Mouse (Mus musculus): ENCODE data around the gene Adcy1. TPM values are rescaled to one million over a fixed set of nuclear protein-coding genes. Genes with fewer than 3 reads are reported as not detected.

Gene Adcy1
- polyA plus RNA-seq, 1 experiment from 2014 or later, result 2.2 TPM

DNA sequence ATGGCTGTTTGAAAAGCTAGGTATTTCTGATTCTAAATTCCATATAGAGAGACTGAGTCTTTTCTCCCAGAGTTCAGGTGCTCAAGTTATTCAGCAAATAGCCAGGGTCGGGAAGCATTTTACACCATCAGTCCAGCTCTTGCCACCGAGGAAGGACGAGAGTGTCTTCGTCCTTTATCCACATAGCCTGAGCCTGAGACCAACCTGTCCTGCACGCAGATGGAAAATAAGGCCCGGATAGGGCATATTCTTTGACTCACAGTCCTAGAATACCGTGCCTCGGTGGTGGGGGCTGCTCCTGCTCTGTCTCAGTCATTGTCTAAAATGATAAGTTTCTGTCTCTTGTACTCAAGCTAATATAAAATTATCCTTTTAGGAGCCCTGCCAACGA is 137.1 kb downstream of the Adcy1 start:
- WGBS, result 80% methylated on average over 9 of the region's 9 CpGs
- Histone ChIP-seq H3K9me3 (ENCODE audit: control insufficient read depth, low read length) (no peaks in the 10 kb centered on the region), H3K27ac (ENCODE audit: low read depth, low read length) (no peak overlapping the region)

DNA sequence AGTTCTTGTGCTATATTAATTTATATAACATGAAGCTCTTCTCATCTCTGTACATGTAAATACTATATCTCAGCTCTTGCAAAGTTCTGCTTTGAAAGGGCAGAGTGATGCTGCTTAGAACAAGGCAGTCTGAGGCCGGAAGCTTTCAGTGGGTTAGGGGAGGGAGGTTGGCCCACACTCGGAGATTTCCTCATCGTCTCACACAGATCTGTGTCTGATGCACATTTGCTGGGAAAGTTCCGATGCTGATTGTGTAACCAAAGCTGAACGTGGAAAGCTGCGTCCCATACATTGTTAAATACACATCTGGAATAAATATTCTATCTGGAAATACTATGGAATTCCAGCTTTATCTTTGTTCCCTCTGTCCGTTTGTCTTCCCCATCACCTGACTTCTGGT is 138.9 kb downstream of the Adcy1 start:
- Histone ChIP-seq H3K4me2 (no peak overlapping the region), H3K36me3 (ENCODE audit: control insufficient read depth, insufficient read depth, low read length) (no peaks in the 10 kb centered on the region), H3K4me3 (ENCODE audit: low read depth, low read length) (no peak overlapping the region), H3K27me3 (ENCODE audit: control insufficient read depth, insufficient read depth, low read length) (no peaks in the 10 kb centered on the region; the same call in 1 of the 2 replicates), H3K4me1 (ENCODE audit: control insufficient read depth, insufficient read depth, low read length) (peaks cover 7% of the 10 kb centered on the region), H3K27ac (ENCODE audit: low read depth, low read length) (no peak overlapping the region), H3K9me3 (ENCODE audit: control insufficient read depth, low read length) (no peaks in the 10 kb centered on the region), H3K9ac (ENCODE audit: low read length) (no peak overlapping the region)
- ATAC-seq (ENCODE audit: low FRiP score) (no peak), DNase-seq (ENCODE audit: low spot score, missing footprints) (no peak)
- 87% methylated on average over 7 of the region's 7 CpGs for WGBS

More for the DNA sequence above, 137.1 kb downstream of the Adcy1 start:
- peaks cover 9% of the 10 kb centered on the region for H3K4me1 ChIP-seq (ENCODE audit: control insufficient read depth, insufficient read depth, low read length)
- no peak overlapping the region for H3K9ac ChIP-seq (ENCODE audit: low read length)
- H3K27me3 ChIP-seq (ENCODE audit: control insufficient read depth, insufficient read depth, low read length), result no peaks in the 10 kb centered on the region; the same call in 1 of the 2 replicates
- no peaks in the 10 kb centered on the region for H3K36me3 ChIP-seq (ENCODE audit: control insufficient read depth, insufficient read depth, low read length)
- no peak overlapping the region for H3K4me2 ChIP-seq
- DNase-seq (ENCODE audit: low spot score, missing footprints) (no peak), ATAC-seq (ENCODE audit: low FRiP score) (no peak)
- H3K4me3 ChIP-seq (ENCODE audit: low read depth, low read length), result no peak overlapping the region

DNA sequence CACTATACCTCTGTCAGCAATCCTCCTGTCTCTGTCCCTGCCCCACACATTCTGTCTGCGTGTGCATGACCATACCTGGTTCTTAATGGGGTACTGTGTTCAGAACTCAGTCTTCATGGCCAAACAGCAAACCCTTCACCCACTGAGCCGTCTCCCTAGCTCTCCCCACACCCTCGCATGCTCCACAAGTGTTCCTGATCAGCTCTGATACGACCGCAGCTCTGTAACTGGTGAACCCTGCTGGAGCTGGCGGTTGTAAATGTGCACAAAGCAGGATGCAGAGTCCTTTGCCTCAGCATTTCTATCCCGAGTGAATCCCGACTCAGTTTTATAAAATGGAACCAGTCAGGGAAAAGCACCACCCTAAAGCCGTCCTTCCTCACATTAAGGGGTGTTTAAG is 140.6 kb downstream of the Adcy1 start:
- Histone ChIP-seq H3K9ac (ENCODE audit: low read length) (no peak overlapping the region), H3K27me3 (ENCODE audit: control insufficient read depth, insufficient read depth, low read length) (no peaks in the 10 kb centered on the region; the same call in 1 of the 2 replicates), H3K27ac (ENCODE audit: low read depth, low read length) (no peak overlapping the region), H3K4me1 (ENCODE audit: control insufficient read depth, insufficient read depth, low read length) (no peaks in the 10 kb centered on the region), H3K9me3 (ENCODE audit: control insufficient read depth, low read length) (no peaks in the 10 kb centered on the region), H3K36me3 (ENCODE audit: control insufficient read depth, insufficient read depth, low read length) (no peaks in the 10 kb centered on the region), H3K4me2 (no peak overlapping the region), H3K4me3 (ENCODE audit: low read depth, low read length) (no peak overlapping the region)
- DNase-seq (ENCODE audit: low spot score, missing footprints) (no peak), ATAC-seq (ENCODE audit: low FRiP score) (no peak)
- 94% methylated on average over 9 of the region's 9 CpGs for whole genome bisulfite sequencing

DNA sequence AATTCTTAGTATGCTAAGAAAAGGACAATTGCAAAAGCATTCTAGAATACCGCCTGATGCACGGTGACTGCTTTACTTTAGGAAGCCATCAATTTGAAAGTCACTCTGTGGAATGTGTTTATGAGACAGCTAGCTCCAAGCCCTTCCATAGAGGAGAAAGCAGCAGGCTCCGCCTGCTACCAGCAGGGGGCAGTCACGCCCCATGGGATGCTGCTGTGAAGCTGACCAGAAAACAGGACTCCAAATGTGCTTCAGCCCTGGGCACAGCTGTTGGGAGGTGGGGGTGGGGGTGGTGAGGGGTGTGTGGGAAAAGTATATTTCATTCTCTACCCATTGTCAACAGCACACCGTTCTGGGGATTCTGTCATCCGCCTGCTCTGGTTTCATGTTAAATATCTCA is 147.1 kb downstream of the Adcy1 start:
- WGBS, result 23% methylated on average over 6 of the region's 6 CpGs
- H3K27ac ChIP-seq (ENCODE audit: low read depth, low read length), result no peak overlapping the region
- ATAC-seq (ENCODE audit: low FRiP score), result peak; percentile 18; the same call in 1 of the 2 replicates
- H3K36me3 ChIP-seq (ENCODE audit: control insufficient read depth, insufficient read depth, low read length), result no peaks in the 10 kb centered on the region
- DNase-seq (ENCODE audit: low spot score, missing footprints), result peak; percentile 96
- no peak overlapping the region for H3K4me3 ChIP-seq (ENCODE audit: low read depth, low read length)
- H3K4me2 ChIP-seq, result no peak overlapping the region
- H3K9me3 ChIP-seq (ENCODE audit: control insufficient read depth, low read length), result no peaks in the 10 kb centered on the region
- H3K27me3 ChIP-seq (ENCODE audit: control insufficient read depth, insufficient read depth, low read length), result peaks cover 28% of the 10 kb centered on the region
- no peak overlapping the region for H3K9ac ChIP-seq (ENCODE audit: low read length)
- peaks cover 9% of the 10 kb centered on the region for H3K4me1 ChIP-seq (ENCODE audit: control insufficient read depth, insufficient read depth, low read length)

DNA sequence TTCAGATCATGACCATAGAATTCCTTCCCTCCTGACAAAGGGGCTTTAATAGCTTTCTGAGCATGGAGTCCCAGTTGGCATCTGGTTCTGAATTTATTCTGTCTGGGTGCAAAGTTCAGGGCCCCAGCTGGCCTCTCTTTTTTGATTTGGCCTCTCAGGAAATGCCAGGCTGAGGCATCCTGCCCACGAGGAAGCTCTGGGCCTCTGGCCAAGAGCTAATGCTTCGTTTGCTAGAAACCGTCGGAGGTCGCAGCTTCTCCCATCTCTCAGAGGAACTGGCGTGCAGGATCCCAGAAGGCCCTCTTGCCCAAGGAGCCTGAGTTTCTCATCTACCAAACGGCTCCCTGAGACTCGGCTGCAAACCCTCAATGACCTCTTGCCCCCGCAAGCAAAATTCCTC is 147.9 kb downstream of the Adcy1 start:
- WGBS, result 45% methylated on average over 9 of the region's 9 CpGs

GRCm38 (mm10) chr11:7212126-7212798 is 149.0 kb downstream of the Adcy1 start:
- DNase-seq (ENCODE audit: low spot score, missing footprints) (peak; percentile 91), ATAC-seq (ENCODE audit: low FRiP score) (no peak)
- 23% methylated on average over 17 of the region's 17 CpGs for WGBS
- H3K36me3 ChIP-seq (ENCODE audit: control insufficient read depth, insufficient read depth, low read length), result no peaks in the 10 kb centered on the region
- no peaks in the 10 kb centered on the region for H3K9me3 ChIP-seq (ENCODE audit: control insufficient read depth, low read length)
- H3K4me1 ChIP-seq (ENCODE audit: control insufficient read depth, insufficient read depth, low read length), result peaks cover 9% of the 10 kb centered on the region
- H3K27me3 ChIP-seq (ENCODE audit: control insufficient read depth, insufficient read depth, low read length), result peaks cover 28% of the 10 kb centered on the region
- H3K4me3 ChIP-seq (ENCODE audit: low read depth, low read length), result no peak overlapping the region
- no peak overlapping the region for H3K27ac ChIP-seq (ENCODE audit: low read depth, low read length)
- no peak overlapping the region; the same call in 1 of the 2 replicates for H3K4me2 ChIP-seq
- H3K9ac ChIP-seq (ENCODE audit: low read length), result no peak overlapping the region

More for the DNA sequence above, 147.9 kb downstream of the Adcy1 start:
- Histone ChIP-seq H3K4me1 (ENCODE audit: control insufficient read depth, insufficient read depth, low read length) (peaks cover 9% of the 10 kb centered on the region), H3K4me3 (ENCODE audit: low read depth, low read length) (no peak overlapping the region), H3K27ac (ENCODE audit: low read depth, low read length) (no peak overlapping the region), H3K9me3 (ENCODE audit: control insufficient read depth, low read length) (no peaks in the 10 kb centered on the region), H3K27me3 (ENCODE audit: control insufficient read depth, insufficient read depth, low read length) (peaks cover 28% of the 10 kb centered on the region), H3K9ac (ENCODE audit: low read length) (no peak overlapping the region), H3K4me2 (no peak overlapping the region), H3K36me3 (ENCODE audit: control insufficient read depth, insufficient read depth, low read length) (no peaks in the 10 kb centered on the region)
- no peak for DNase-seq (ENCODE audit: low spot score, missing footprints)
- no peak for ATAC-seq (ENCODE audit: low FRiP score)

DNA sequence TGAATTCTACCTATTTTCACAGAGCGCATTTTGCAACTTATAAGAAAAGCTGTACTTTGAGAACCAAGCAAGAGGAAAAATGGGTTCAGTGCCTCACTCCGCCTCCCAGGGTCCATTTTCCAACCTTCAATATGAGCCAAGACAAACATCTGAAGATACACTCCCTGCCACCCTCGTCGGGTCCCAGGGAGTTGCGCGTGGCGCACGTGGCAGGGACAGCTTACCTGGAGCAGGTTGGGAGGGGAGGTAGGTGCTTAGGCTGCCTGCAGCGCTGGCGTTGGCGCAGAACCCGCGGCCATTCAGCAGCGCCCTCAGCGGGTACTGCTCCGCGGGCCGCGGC is 149.8 kb downstream of the Adcy1 start:
- ATAC-seq (ENCODE audit: low FRiP score), result no peak
- H3K27ac ChIP-seq (ENCODE audit: low read depth, low read length), result no peak overlapping the region
- H3K9ac ChIP-seq (ENCODE audit: low read length), result peak overlapping the region; percentile 67
- H3K36me3 ChIP-seq (ENCODE audit: control insufficient read depth, insufficient read depth, low read length), result no peaks in the 10 kb centered on the region
- H3K9me3 ChIP-seq (ENCODE audit: control insufficient read depth, low read length), result no peaks in the 10 kb centered on the region
- peak; percentile 90 for DNase-seq (ENCODE audit: low spot score, missing footprints)
- peaks cover 9% of the 10 kb centered on the region for H3K4me1 ChIP-seq (ENCODE audit: control insufficient read depth, insufficient read depth, low read length)
- peaks cover 28% of the 10 kb centered on the region for H3K27me3 ChIP-seq (ENCODE audit: control insufficient read depth, insufficient read depth, low read length)
- peak overlapping the region; percentile 88 for H3K4me2 ChIP-seq
- peak overlapping the region; percentile 57 for H3K4me3 ChIP-seq (ENCODE audit: low read depth, low read length)
- WGBS, result 2% methylated on average over 19 of the region's 19 CpGs

- Histone ChIP-seq H3K4me1 (ENCODE audit: control insufficient read depth, insufficient read depth, low read length) (peaks cover 9% of the 10 kb centered on the region), H3K4me3 (ENCODE audit: low read depth, low read length) (peak within 1 kb of the TSS; percentile 57), H3K9me3 (ENCODE audit: control insufficient read depth, low read length) (no peaks in the 10 kb centered on the region), H3K9ac (ENCODE audit: low read length) (peak within 1 kb of the TSS; percentile 67), H3K27ac (ENCODE audit: low read depth, low read length) (no peak within 1 kb of the TSS), H3K27me3 (ENCODE audit: control insufficient read depth, insufficient read depth, low read length) (peaks cover 28% of the 10 kb centered on the region), H3K4me2 (peak within 1 kb of the TSS; percentile 88), H3K36me3 (ENCODE audit: control insufficient read depth, insufficient read depth, low read length) (no peaks in the 10 kb centered on the region)
- ATAC-seq (ENCODE audit: low FRiP score) (peak; percentile 85), DNase-seq (ENCODE audit: low spot score, missing footprints) (peak; percentile 96)
- under 1% methylated on average over 90 of the region's 104 CpGs for WGBS
These were observed 150.4 kb downstream of the Adcy1 start, which contains the start of gene Igfbp3 for GRCm38 (mm10) chr11:7213501-7214341. Gene Igfbp3, minus strand, starts transcription at chr11:7213923.

DNA sequence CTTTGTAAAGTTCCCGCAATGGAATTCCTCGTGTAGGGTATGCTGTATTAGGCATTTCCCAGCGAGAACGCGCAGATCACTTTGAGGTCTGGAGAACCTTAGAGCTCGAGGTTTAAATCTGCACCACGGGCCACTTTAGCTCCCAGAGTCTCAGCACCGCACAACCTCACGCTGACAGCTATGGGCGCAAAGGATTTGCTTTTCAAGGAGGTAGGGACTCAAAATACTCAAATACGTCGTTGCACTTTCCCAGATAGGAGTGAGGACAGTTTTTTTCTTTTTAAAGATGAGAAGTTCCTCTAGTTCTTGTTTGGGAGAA is 151.0 kb downstream of the Adcy1 start:
- Histone ChIP-seq H3K36me3 (ENCODE audit: control insufficient read depth, insufficient read depth, low read length) (no peaks in the 10 kb centered on the region), H3K9me3 (ENCODE audit: control insufficient read depth, low read length) (no peaks in the 10 kb centered on the region), H3K9ac (ENCODE audit: low read length) (peak overlapping the region; percentile 67; the same call in 1 of the 2 replicates), H3K4me2 (peak overlapping the region; percentile 88), H3K27me3 (ENCODE audit: control insufficient read depth, insufficient read depth, low read length) (peaks cover 28% of the 10 kb centered on the region), H3K4me3 (ENCODE audit: low read depth, low read length) (peak overlapping the region; percentile 57), H3K4me1 (ENCODE audit: control insufficient read depth, insufficient read depth, low read length) (peaks cover 9% of the 10 kb centered on the region), H3K27ac (ENCODE audit: low read depth, low read length) (no peak overlapping the region)
- under 1% methylated on average over 12 of the region's 12 CpGs for WGBS
- ATAC-seq (ENCODE audit: low FRiP score) (peak; percentile 4), DNase-seq (ENCODE audit: low spot score, missing footprints) (peak; percentile 95)
